Mouse (Mus musculus) frontal cortex, postnatal 14 days (tissue): ENCODE measurements around the gene Cyp27a1.

Experiments used
- DNase-seq, 2 experiments: peaks; one replicate each; pipeline ENCODE4 v3.0.0; 2022; ENCODE audit warnings: low spot score in 2 of 2

Cyp27a1 gene

DNA sequence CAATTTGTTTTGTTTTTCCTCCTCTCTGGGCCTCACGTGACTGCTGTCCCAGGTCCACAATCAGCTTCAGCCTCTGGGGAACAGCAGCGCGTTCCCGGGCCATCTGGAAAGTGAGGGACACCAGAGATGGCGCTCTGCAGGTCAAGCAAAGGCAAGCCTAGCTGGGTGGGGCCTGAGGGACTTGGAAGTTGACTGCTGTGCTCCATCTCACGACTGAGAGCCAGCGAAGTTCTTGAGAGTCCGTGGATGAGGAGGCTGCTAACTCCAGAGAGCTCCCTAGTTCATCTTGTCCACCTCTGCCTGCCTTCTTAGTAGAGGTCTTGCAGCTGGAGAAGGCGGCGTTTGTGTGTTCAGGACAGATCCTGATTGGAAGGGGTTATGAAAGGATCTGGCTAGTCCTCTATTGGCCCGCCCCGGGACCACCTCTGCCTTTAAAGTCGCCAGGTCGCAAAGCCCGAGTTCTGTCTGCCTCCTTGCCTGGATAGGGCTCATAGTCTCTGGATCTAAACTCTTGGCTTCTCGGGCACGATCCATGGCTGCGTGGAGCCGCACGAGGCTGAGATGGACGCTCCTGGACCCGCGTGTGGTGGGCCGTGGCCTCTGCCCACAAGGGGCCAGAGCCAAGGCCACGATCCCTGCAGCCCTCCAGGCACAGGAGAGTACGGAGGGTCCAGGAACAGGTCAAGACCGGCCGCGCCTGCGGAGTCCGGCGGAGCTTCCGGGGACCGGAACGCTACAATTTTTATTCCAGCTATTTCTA is at the start of gene Cyp27a1:
Gene Cyp27a1 (plus strand): TSS at position 476 of the 760 bp plus-strand sequence.
- DNase-seq = peak in 1 of 2 experiments; percentile 8

DNA sequence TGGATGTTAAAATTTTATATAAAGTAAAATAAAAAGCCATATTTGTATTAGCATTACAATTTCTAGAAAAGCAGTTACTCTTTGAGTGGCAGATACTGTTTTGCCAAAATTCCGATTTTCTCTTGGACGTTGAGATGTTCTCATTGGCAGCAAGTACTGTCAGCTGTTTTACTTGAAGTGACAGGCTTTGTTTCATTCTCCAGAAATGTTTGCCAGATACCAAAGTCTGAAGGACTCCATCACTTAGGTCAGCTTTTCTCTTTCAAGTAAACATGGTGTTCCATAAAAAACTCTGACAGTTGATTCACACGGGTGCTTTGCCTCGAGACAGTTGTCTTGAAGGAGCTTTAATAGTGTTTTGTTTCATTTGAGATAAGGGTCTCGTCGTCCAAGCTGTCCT is 48.2 kb upstream of the Cyp27a1 start:
- DNase-seq = no peak

GRCm38 (mm10) chr1:74668371-74668770 is 45.0 kb upstream of the Cyp27a1 start:
- no peak for DNase-seq

- DNase-seq = no peak
These were observed 40.6 kb upstream of the Cyp27a1 start for GRCm38 (mm10) chr1:74672731-74673130.

DNA sequence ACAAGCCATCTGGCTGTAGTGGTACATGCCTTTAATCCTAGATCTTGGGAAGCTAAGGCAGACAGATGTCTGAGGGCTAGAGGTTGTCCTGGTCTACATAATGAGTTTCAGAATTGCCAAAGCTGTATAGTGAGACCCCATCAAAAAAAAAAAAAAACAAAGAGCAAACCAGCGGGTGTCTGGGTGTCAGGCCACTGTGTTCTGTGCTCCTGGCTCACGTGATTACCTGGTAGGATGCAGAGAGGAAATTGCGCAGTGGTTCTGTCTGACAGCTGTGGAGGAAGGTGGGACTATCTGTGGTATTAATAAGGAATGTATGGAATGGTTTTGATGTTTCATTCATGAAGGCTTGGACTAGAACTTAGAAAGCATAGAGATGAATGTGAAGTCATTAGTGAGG is 36.5 kb upstream of the Cyp27a1 start:
- DNase-seq = no peak

GRCm38 (mm10) chr1:74677843-74678242 is 35.5 kb upstream of the Cyp27a1 start:
- DNase-seq = no peak

- DNase-seq = no peak
These were observed 26.2 kb upstream of the Cyp27a1 start for GRCm38 (mm10) chr1:74687131-74687530.

GRCm38 (mm10) chr1:74693891-74694583 is 19.3 kb upstream of the Cyp27a1 start:
- no peak for DNase-seq

DNA sequence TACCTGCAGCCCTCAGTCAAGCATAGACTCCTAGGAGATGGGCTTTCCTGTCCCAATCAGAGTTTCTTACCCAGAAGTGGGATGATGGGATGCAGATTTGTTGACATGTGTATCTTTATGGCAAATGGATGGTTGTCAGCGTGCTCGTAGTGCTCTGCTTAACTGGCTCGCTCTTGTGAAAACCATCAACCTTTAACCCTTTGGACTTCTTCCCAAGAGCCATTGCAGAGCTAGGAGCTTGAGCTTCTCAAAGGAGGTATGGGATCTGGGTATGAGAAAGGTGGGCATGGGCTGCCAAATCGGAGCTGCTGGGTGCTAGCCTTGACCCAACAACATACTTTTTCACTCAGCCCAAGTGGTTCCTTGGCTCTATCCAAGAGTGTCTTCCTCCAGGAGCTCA is 17.5 kb upstream of the Cyp27a1 start:
- no peak for DNase-seq

DNA sequence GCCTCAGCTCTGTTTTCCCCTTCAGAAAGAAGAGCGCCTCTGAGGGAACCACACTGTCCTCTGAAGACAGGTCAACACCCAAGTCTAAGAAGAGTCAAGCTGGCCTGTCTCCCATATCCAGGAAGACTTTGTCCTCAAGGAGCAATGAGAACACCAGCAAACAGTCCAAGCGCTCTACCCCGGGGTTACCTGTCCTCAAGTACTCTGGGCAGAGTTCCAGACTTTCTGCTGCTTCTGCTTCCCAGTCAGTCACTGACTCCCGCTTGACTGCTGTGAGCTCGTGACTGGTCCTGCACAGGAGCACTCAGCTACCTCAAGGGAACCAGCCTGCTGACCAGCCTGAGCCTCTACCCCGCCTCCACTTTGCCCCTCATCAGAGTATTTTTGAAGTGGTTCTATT is 16.0 kb upstream of the Cyp27a1 start:
- no peak for DNase-seq

DNA sequence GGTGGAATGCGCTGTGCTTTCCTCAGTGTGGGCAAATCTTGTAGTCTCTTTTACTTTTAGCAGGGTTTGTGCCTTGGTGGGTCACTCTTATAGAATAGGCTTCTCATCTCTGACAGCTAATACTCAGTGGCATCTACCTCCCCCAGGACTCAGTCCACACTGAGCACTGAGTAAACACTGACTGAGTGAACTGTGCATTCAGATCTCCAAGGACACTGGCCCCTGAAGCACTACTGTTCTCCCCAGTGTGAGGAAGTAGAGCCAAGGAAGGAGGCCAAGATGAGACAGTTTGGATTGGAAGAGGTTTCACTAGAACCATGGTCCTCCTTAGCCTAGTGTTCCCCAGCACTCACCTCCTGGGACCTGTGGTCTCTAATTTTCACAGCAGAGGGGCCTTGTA is 15.0 kb upstream of the Cyp27a1 start:
- no peak for DNase-seq

DNA sequence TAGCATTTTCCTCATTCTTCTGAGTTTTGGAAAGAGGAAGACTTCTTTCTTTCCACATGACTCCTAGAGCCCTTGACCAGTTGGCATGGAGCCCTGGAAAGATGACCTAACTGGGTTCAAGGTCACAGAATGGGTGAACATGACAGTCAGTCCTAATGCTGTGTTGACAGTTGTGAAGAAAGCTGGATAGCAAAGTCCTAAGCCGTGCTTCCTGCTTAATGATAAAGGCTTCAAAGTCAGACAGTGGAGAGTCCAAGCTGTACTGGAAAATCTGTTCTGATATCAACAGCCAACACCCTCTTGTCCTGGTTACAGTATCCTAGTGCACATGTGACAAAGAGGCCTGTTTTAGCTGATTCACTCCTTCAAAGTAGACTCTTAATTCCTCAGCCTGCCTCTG is 14.6 kb upstream of the Cyp27a1 start:
- DNase-seq = no peak

DNA sequence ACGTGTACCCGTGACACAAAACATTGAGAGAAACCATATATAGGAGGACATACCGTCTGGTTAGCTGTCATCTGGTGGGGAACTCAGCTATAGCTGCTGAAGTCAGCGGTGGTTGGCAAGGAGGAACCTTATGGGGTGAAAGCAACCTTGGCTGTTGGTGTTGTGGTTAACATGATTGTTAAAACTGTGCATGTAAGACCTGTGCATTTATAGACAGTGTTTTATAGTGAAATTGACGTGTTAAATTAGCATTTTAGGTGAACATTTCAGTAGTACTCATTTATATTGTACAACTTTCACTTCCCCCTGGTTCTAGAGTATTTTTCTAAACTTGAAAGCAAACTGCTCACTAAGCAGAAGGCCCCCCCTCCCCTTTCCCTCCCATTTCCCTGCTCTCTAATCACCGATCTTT is 11.2 kb upstream of the Cyp27a1 start:
- no peak for DNase-seq

DNA sequence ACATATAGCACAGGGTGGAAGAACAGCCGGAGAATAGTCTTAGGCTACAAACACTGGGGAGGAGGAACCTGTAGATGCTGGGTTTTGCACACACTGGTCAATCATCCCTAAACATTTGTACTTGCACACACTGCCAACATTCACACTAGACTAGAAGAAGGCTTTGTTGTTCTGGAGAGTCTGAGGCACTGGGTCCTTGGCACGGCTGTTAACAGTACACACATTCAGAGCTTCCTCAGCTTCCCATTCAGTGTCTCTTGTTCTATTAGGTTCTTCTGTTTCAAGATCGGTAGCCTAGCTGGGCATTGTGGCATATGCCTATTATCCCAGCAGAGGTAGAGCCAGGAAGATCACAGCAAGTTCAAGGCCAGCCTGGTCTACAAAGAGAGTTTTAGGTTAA is 9.2 kb upstream of the Cyp27a1 start:
- DNase-seq = no peak

DNA sequence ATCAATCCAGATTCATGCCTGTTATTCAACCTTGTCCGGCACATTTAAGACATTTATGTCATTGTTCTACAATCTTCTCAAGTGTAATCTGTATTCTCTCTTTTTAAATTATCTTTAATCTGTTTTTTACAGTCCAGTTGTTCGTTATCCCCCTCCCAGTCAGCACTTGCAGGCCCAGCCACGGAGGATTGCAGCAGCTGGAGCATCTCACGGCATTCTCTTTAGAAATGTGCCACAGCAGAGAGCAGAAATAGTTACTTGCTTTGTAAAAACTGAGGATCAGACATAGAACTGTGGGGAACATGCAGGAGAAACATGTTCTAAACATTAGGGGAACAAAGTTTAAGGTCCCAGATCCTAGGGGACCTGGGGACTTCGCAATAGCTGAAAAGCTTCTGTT is 8.4 kb upstream of the Cyp27a1 start:
- DNase-seq = no peak

DNA sequence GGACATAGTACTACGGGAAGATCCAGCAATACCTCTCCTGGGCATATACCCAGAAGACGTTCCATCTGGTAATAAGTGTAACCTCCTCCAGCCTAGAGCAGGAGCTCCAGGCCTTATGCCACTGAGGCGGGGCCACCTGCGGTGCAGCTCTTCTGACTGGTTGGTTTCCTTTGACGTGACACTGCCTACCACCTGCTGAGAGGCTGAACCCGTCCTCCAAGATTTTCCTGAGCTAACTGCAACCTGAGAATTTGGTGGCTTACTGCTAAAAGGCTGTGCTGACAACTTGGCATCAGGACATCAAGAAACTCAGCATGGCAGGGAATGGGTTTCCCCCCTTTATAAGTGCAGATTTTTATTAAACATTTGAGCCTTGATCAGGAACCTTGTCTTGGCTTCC is 3.8 kb upstream of the Cyp27a1 start:
- no peak for DNase-seq

DNA sequence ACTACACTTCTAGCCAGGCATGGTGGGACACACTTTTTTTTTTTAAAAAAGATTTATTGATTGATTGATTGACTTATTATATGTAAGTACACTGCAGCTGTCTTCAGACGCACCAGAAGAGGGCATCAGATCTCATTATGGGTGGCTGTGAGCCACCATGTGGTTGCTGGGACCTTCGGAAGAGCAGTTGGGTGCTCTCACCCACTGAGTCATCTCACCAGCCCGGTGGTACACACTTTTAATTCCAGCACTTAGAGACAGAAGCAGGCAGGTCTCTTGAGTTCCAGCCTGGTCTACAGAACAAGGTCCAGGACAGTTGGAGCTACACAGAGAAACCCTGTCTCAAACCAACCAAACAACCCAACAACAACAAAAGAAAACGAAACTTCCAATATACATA is 1.3 kb upstream of the Cyp27a1 start:
- DNase-seq = no peak

- DNase-seq = no peak
These were observed 794 bp upstream of the Cyp27a1 start for GRCm38 (mm10) chr1:74712461-74713098.

GRCm38 (mm10) chr1:74713859-74714730 is 721 bp downstream of the Cyp27a1 start:
- DNase-seq = no peak

DNA sequence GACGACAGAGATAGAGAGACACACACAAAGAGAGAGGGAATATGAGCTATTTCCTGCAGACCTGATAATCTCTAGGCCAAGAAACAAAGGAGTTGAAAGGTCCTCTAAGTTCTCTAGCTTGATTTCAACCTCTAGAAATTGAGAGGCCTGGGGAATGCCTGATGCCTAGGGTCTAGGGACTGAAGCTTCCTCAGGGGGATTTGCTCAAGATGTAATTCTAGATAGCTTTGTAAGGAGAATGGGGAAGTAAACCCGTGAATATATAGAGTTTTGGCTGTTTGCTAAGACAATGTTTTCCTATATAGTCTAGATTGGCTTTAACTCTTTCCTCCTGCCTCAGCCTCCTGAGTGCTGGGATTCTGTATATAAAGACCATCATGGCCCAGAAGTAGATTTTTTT is 1.6 kb downstream of the Cyp27a1 start:
- DNase-seq = no peak

DNA sequence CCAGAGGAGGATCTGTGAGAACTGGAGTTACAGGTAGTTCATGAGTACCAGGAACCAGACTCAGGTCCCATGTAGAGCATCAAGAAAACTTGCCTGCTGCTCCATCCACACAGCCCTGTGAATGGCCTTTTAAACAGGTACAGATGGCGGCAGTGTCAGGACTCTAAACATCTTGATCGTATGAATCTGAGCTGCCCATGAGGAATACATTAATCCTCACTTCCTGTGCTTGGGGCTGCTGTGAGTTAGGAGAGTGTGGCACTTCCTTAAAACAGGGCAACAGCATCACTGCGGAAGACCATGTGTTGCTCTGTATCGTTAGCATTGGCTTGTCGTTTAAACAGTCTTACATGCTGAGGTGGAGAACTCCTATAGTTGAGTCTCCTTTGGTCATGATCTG is 2.1 kb downstream of the Cyp27a1 start:
- no peak for DNase-seq

- DNase-seq = no peak
These were observed 2.5 kb downstream of the Cyp27a1 start for GRCm38 (mm10) chr1:74715886-74716285.
